In genomic region chr2:102052951-102053660, GRCm38 (mm10) we compare ENCODE assay signal across 9 mouse cellular contexts.
A peak's percentile ranks its signal among the peaks of the same experiment; 100 is the strongest.
DNase-seq lines count a peak whose midpoint lies in the region; ATAC-seq and TF ChIP-seq lines count a peak whose summit lies in the region.
"Had no signal": no experiment of that assay in that cellular context is flagged by ENCODE, and none has a peak within 500 bp of the region (broad histone marks: within the 10 kb centered on the region; RNA-seq: fewer than 3 reads in every experiment).

No protein-coding gene starts in this region.

- H3K4me1 ChIP-seq in forebrain, embryonic 12.5 days, result peaks cover 45% of the 10 kb centered on the region
- no peaks in the 10 kb centered on the region; the same call in 1 of the 2 replicates for H3K4me1 ChIP-seq in forebrain, embryonic 11.5 days (replicated peaks; ENCODE audit: control insufficient read depth, insufficient read depth, low read length)
- peaks cover 6% of the 10 kb centered on the region; the same call in 1 of the 2 replicates for H3K4me1 ChIP-seq in heart, postnatal 0 days (ENCODE audit: control insufficient read depth, insufficient read depth)

- H3K9me3 ChIP-seq in forebrain, embryonic 12.5 days, result no peaks in the 10 kb centered on the region
- no peaks in the 10 kb centered on the region for H3K9me3 ChIP-seq in forebrain, embryonic 11.5 days (ENCODE audit: control insufficient read depth, low read length)
- H3K9me3 ChIP-seq in heart, postnatal 0 days (replicated peaks; ENCODE audit: control insufficient read depth, low read length), result no peaks in the 10 kb centered on the region
- H3K9me3 ChIP-seq: embryonic facial prominence, embryonic 13.5 days had no signal

- no peaks in the 10 kb centered on the region for H3K27me3 ChIP-seq in forebrain, embryonic 12.5 days
- no peaks in the 10 kb centered on the region for H3K27me3 ChIP-seq in forebrain, embryonic 11.5 days (ENCODE audit: control insufficient read depth, insufficient read depth, low read length)
- H3K27me3 ChIP-seq in heart, postnatal 0 days (ENCODE audit: control insufficient read depth, insufficient read depth, low read length), result no peaks in the 10 kb centered on the region
- H3K27me3 ChIP-seq: embryonic facial prominence, embryonic 13.5 days had no signal

- H3K9ac ChIP-seq in forebrain, embryonic 12.5 days, result no peak overlapping the region
- no peak overlapping the region for H3K9ac ChIP-seq in forebrain, embryonic 11.5 days (ENCODE audit: low read length)
- no peak overlapping the region for H3K9ac ChIP-seq in heart, postnatal 0 days (replicated peaks; ENCODE audit: low read depth, low read length)
- H3K9ac ChIP-seq: embryonic facial prominence, embryonic 13.5 days had no signal

- peak; percentile 13; the same call in 1 of the 2 replicates for TF ChIP-seq EP300 in heart, postnatal 0 days (IDR thresholded peaks at IDR 0.05; ENCODE audit: low read depth)

- no peak for ATAC-seq in forebrain, embryonic 12.5 days (ENCODE audit: low FRiP score)
- no peak for ATAC-seq in forebrain, embryonic 11.5 days (replicated peaks; ENCODE audit: low FRiP score)
- peak; percentile 91 for ATAC-seq in heart, postnatal 0 days (ENCODE audit: insufficient read depth, low read depth)

- no peak for DNase-seq in forebrain, embryonic 11.5 days (ENCODE audit: low spot score)
- DNase-seq in 3T3-L1 (ENCODE audit: low read depth, low spot score), result peak; percentile 94
- peak; percentile 79 for DNase-seq in cerebellum, adult 8-10 months
- DNase-seq in heart, postnatal 0 days (ENCODE audit: low spot score), result peak; percentile 77
- peak; percentile 70 for DNase-seq in lung, postnatal 10 days
- DNase-seq in testis, postnatal 14 days (ENCODE audit: low spot score), result peak; percentile 19
- DNase-seq in retina, postnatal 1 day, result no peak

- 88% methylated on average over 10 of the region's 10 CpGs for WGBS in forebrain, embryonic 12.5 days
- WGBS in forebrain, embryonic 11.5 days, result 91% methylated on average over 10 of the region's 10 CpGs
- WGBS in heart, postnatal 0 days, result 38% methylated on average over 10 of the region's 10 CpGs

- 0 out of 2 replicates have a peak overlapping the region, but pooled peaks have one; percentile 19 for H3K27ac ChIP-seq in forebrain, embryonic 12.5 days
- H3K27ac ChIP-seq in forebrain, embryonic 11.5 days (ENCODE audit: low read depth, low read length), result no peak overlapping the region
- peak overlapping the region; percentile 28; the same call in 1 of the 2 replicates for H3K27ac ChIP-seq in heart, postnatal 0 days (ENCODE audit: low read depth)
- H3K27ac ChIP-seq: embryonic facial prominence, embryonic 13.5 days had no signal

- no peak overlapping the region for H3K4me3 ChIP-seq in forebrain, embryonic 12.5 days (replicated peaks)
- H3K4me3 ChIP-seq in forebrain, embryonic 11.5 days (ENCODE audit: low read depth, low read length), result no peak overlapping the region
- no peak overlapping the region for H3K4me3 ChIP-seq in heart, postnatal 0 days (ENCODE audit: low read depth, low read length)
- H3K4me3 ChIP-seq: embryonic facial prominence, embryonic 13.5 days had no signal

- H3K36me3 ChIP-seq in forebrain, embryonic 12.5 days (replicated peaks), result peaks cover 19% of the 10 kb centered on the region
- H3K36me3 ChIP-seq in forebrain, embryonic 11.5 days (ENCODE audit: control insufficient read depth, insufficient read depth, low read length), result no peaks in the 10 kb centered on the region; the same call in 1 of the 2 replicates
- H3K36me3 ChIP-seq in heart, postnatal 0 days (replicated peaks; ENCODE audit: control insufficient read depth, insufficient read depth, low read length), result no peaks in the 10 kb centered on the region

- H3K4me2 ChIP-seq in forebrain, embryonic 12.5 days, result no peak overlapping the region
- no peak overlapping the region for H3K4me2 ChIP-seq in forebrain, embryonic 11.5 days (ENCODE audit: low read depth, low read length, severe bottlenecking)
- H3K4me2 ChIP-seq in heart, postnatal 0 days (ENCODE audit: low read depth, low read length), result no peak overlapping the region
- H3K4me2 ChIP-seq: embryonic facial prominence, embryonic 13.5 days had no signal

- TF ChIP-seq CTCF in heart, postnatal 0 days (IDR thresholded peaks at IDR 0.05; ENCODE audit: low read depth), result no peak

Comparison
In these comparisons a context has a peak if more than half of its experiments do, and no peak if none do; other contexts are left out.
1. DNase-seq: peak in 3T3-L1 (single experiment), cerebellum, adult 8-10 months (single experiment), heart, postnatal 0 days (single experiment), lung, postnatal 10 days (single experiment) and testis, postnatal 14 days (single experiment); none in forebrain, embryonic 11.5 days (single experiment) and retina, postnatal 1 day (single experiment).